Mouse (Mus musculus) stomach, embryonic 16.5 days (tissue): Measurements from ENCODE around the gene Mid1. TPM values are rescaled to one million over a fixed set of nuclear protein-coding genes. Genes with fewer than 3 reads are reported as not detected.
"Not testable (repeated sequence)": the region's sequence is repeated elsewhere in the genome, so short reads cannot be mapped to it uniquely, and the experiment has no call there.

Experiments used
- ATAC-seq: fragments of 200-750 bp; cut with Nextera tagmentation; 2 replicates; pipeline ENCODE4 v1.8.0; 2017; ENCODE audit warnings: moderate number of reproducible peaks, moderate TSS enrichment; ENCODE audit not compliant: insufficient read depth, low FRiP score
- H3K27ac ChIP-seq: fragments of 300-500 bp; sonication (generic); 2 replicates; pipeline ENCODE4 v1.5.1; 2014; ENCODE audit warnings: low read length
- H3K27me3 ChIP-seq: fragments of 300-500 bp; sonication (generic); 2 replicates; pipeline ENCODE4 v1.6.1; 2014; ENCODE audit warnings: low read length, control low read depth, mixed read lengths; ENCODE audit not compliant: control insufficient read depth, insufficient read depth
- H3K36me3 ChIP-seq: fragments of 300-500 bp; sonication (generic); 2 replicates; pipeline ENCODE4 v1.6.1; 2014; ENCODE audit warnings: low read length; ENCODE audit not compliant: control insufficient read depth, insufficient read depth
- H3K4me1 ChIP-seq: fragments of 300-500 bp; sonication (generic); 2 replicates; pipeline ENCODE4 v1.6.1; 2014; ENCODE audit warnings: low read length, control low read depth, mixed read lengths; ENCODE audit not compliant: control insufficient read depth, insufficient read depth
- H3K4me2 ChIP-seq: fragments of 300-500 bp; sonication (generic); 2 replicates; pipeline ENCODE4 v1.6.1; 2014; ENCODE audit warnings: low read depth, low read length, mixed read lengths
- H3K4me3 ChIP-seq: fragments of 300-500 bp; sonication (generic); replicated peaks from 2 replicates; pipeline ENCODE4 v1.5.1; 2014; ENCODE audit warnings: mild to moderate bottlenecking, low read length
- H3K9ac ChIP-seq: fragments of 300-500 bp; sonication (generic); 2 replicates; pipeline ENCODE4 v1.6.1; 2014; ENCODE audit warnings: low read length
- H3K9me3 ChIP-seq: fragments of 300-500 bp; sonication (generic); replicated peaks from 2 replicates; pipeline ENCODE4 v1.6.1; 2016; ENCODE audit warnings: low read length, control low read depth; ENCODE audit not compliant: control insufficient read depth
- WGBS: fragments of 180-500 bp; shearing (Covaris S2); extraction: QIAGEN DNeasy Blood & Tissue Kit; methylation state at CpG from one replicate; pipeline ENCODE4 v1.1.7; 2014; 5-methylcytosine and 5-hydroxymethylcytosine counted together
- polyA plus RNA-seq: library from polyadenylated mRNA; unstranded; fragments of >200 nt; fragmentation: Nextera tagmentation; extraction: Ambion mirVana; gene quantifications from 2 replicates; pipeline ENCODE4 v1.2.1, GENCODE M21; 2015

The Mid1 gene
- polyA plus RNA-seq, 1 experiment from 2014 or later, result 6.8 TPM

GRCm38 (mm10) chrX:170001388-170001695, 316.3 kb downstream of the Mid1 start:
- ATAC-seq, H3K9me3 ChIP-seq, H3K4me3 ChIP-seq, H3K27me3 ChIP-seq, H3K4me1 ChIP-seq, H3K27ac ChIP-seq, H3K36me3 ChIP-seq, H3K4me2 ChIP-seq, H3K9ac ChIP-seq: not testable (repeated sequence)
- 9% methylated on average over 7 of the region's 12 CpGs for WGBS

DNA sequence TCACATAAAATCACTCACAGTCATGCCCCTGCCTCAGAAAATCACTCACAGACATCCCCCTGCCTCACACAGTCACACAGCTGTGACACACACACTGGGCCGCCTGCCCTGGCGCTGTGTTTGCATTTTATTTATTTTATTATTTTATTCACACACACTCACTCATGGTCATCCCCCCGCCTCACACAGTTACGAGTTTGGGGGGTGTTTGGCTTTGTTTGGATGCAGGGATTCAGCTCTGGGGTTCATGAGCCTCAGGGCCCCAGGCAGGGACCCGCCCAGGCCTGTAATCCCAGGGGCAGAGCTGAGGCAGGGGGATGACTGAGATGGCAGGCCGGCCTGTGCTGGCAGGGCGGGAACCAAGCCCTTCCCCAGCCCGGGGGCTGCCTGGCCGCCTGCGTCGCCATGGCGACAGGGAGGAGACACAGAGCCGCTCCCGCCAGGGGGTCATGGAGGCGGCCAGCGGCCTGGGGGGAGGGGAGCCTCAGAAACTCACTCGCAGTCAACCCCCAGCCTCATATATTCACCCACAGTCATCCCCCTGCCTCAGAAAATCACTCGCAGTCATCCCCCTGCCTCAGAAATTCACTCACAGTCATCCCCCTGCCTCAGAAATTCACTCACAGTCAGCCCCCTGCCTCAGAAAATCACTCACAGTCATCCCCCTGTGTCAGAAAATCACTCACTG, 317.7 kb downstream of the Mid1 start:
- 36% methylated on average over 4 of the region's 18 CpGs for WGBS
- not testable (repeated sequence) for H3K4me3 ChIP-seq, H3K27me3 ChIP-seq, H3K9me3 ChIP-seq, H3K4me2 ChIP-seq, H3K36me3 ChIP-seq, H3K4me1 ChIP-seq, H3K27ac ChIP-seq, H3K9ac ChIP-seq
- ATAC-seq, result peak; percentile 32; the same call in 1 of the 2 replicates

DNA sequence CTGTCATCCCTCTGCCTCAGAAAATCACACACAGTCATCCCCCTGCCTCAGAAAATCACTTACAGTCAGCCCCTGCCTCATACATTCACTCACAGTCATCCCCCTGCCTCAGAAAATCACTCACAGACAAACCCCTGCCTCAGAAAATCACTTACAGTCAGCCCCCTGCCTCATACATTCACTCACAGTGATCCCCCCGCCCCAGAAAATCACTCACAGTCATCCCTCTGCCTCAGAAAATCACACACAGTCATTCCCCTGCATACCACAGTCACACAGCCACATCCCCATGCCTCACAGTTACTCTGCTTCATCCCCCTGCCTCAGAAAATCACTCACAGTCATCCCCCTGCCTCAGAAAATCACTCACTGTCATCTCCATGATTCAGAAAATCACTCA, 318.5 kb downstream of the Mid1 start:
- not testable (repeated sequence) for H3K36me3 ChIP-seq, ATAC-seq, H3K4me2 ChIP-seq, H3K9ac ChIP-seq, H3K4me3 ChIP-seq, H3K27me3 ChIP-seq, H3K27ac ChIP-seq, H3K4me1 ChIP-seq
- H3K9me3 ChIP-seq, result peaks cover 12% of the 10 kb centered on the region
- 31% methylated on average over 1 of the region's 1 CpGs for WGBS

GRCm38 (mm10) chrX:170004236-170004635, 319.2 kb downstream of the Mid1 start:
- not testable (repeated sequence) for H3K4me1 ChIP-seq, H3K9ac ChIP-seq, H3K4me3 ChIP-seq, H3K27ac ChIP-seq, H3K27me3 ChIP-seq, H3K4me2 ChIP-seq, H3K36me3 ChIP-seq, ATAC-seq
- peaks cover 19% of the 10 kb centered on the region for H3K9me3 ChIP-seq
- 53% methylated on average over 2 of the region's 2 CpGs for WGBS

DNA sequence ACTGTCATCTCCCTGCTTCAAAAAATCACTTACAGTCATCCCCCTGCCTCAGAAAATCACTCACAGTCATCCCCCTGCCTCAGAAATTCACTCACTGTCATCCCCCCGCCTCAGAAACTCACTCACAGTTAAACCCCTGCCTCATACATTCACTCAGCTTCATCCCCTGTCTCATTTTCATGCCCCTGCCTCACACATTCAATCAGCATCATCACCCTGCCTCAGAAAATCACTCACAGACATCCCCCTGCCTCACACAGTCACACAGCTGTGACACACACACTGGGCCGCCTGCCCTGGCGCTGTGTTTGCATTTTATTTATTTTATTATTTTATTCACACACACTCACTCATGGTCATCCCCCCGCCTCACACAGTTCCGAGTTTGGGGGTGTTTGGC, 319.8 kb downstream of the Mid1 start:
- H3K4me2 ChIP-seq, H3K27me3 ChIP-seq: not testable (repeated sequence)
- WGBS, result 37% methylated on average over 5 of the region's 5 CpGs

GRCm38 (mm10) chrX:170005194-170005593, 320.2 kb downstream of the Mid1 start:
- not testable (repeated sequence) for H3K27ac ChIP-seq, H3K4me1 ChIP-seq, H3K4me2 ChIP-seq, H3K4me3 ChIP-seq, ATAC-seq, H3K36me3 ChIP-seq, H3K9ac ChIP-seq, H3K27me3 ChIP-seq
- peaks cover 25% of the 10 kb centered on the region for H3K9me3 ChIP-seq
- WGBS, result 21% methylated on average over 13 of the region's 13 CpGs

More for the DNA sequence above, 319.8 kb downstream of the Mid1 start:
- H3K4me1 ChIP-seq, H3K27ac ChIP-seq, H3K9ac ChIP-seq, H3K4me3 ChIP-seq, H3K36me3 ChIP-seq, ATAC-seq: not testable (repeated sequence)
- H3K9me3 ChIP-seq, result peaks cover 25% of the 10 kb centered on the region

DNA sequence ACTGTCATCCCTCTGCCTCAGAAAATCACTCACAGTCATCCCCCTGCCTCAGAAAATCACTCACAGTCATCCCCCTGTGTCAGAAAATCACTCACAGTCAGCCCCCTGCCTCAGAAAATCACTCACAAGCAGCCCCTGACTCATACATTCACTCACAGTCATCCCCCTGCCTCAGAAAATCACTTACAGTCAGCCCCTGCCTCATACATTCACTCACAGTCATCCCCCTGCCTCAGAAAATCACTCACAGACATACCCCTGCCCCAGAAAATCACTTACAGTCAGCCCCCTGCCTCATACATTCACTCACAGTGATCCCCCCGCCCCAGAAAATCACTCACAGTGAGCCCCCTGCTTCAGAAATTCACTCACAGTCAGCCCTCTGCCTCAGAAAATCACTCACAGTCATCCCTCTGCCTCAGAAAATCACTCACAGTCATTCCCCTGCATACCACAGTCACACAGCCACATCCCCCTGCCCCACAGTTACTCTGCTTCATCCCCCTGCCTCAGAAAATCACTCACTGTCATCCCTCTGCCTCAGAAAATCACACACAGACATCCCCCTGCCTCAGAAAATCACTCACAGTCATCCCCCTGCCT, 320.8 kb downstream of the Mid1 start:
- not testable (repeated sequence) for H3K4me3 ChIP-seq, H3K4me1 ChIP-seq, ATAC-seq, H3K27me3 ChIP-seq, H3K9ac ChIP-seq, H3K36me3 ChIP-seq, H3K27ac ChIP-seq, H3K4me2 ChIP-seq
- H3K9me3 ChIP-seq, result peaks cover 26% of the 10 kb centered on the region
- WGBS, result 53% methylated on average over 1 of the region's 1 CpGs

GRCm38 (mm10) chrX:170006694-170007247, 321.8 kb downstream of the Mid1 start:
- H3K4me2 ChIP-seq, H3K27me3 ChIP-seq, H3K4me3 ChIP-seq, H3K27ac ChIP-seq, H3K36me3 ChIP-seq, H3K4me1 ChIP-seq, H3K9ac ChIP-seq, ATAC-seq: not testable (repeated sequence)
- WGBS, result 51% methylated on average over 3 of the region's 3 CpGs
- H3K9me3 ChIP-seq, result peaks cover 32% of the 10 kb centered on the region

DNA sequence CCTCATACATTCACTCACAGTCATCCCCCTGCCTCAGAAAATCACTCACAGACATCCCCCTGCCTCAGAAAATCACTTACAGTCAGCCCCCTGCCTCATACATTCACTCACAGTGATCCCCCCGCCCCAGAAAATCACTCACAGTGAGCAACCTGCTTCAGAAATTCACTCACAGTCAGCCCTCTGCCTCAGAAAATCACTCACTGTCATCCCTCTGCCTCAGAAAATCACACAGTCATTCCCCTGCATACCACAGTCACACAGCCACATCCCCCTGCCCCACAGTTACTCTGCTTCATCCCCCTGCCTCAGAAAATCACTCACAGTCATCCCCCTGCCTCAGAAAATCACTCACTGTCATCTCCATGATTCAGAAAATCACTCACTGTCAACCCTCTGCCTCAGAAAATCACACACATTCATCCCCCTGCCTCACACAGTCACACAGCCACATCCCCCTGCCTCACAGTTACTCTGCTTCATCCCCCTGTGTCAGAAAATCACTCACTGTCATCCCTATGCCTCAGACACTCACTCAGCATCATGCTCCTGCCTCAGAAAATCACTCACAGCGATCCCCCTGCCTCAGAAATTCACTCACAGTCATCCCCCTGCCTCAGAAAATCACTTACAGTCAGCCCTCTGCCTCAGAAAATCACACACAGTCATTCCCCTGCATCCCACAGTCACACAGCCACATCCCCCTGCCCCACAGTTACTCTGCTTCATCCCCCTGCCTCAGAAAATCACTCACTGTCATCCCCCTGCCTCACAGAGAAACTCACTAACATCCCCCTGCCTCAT, 322.6 kb downstream of the Mid1 start:
- not testable (repeated sequence) for H3K4me3 ChIP-seq, H3K4me1 ChIP-seq, H3K36me3 ChIP-seq, ATAC-seq, H3K27ac ChIP-seq, H3K9ac ChIP-seq, H3K27me3 ChIP-seq, H3K4me2 ChIP-seq
- peaks cover 32% of the 10 kb centered on the region for H3K9me3 ChIP-seq
- WGBS, result 56% methylated on average over 2 of the region's 2 CpGs
